Mouse (Mus musculus) ES-E14 (cell line): ENCODE results near the gene Camk2n2.

Source experiments
- CHD2 ChIP-seq: IDR thresholded peaks from 2 replicates; pipeline ENCODE4 v1.6.1; 2014; ENCODE audit warnings: mild to moderate bottlenecking, low read depth, low read length, inconsistent platforms
- HCFC1 ChIP-seq: IDR thresholded peaks from 2 replicates; pipeline ENCODE4 v1.6.1; 2012; ENCODE audit warnings: low read length, inconsistent platforms, borderline replicate concordance; ENCODE audit not compliant: insufficient read depth
- MAFK ChIP-seq: IDR thresholded peaks from 2 replicates; pipeline ENCODE4 v1.6.1; 2014; ENCODE audit warnings: mild to moderate bottlenecking, low read depth, low read length, inconsistent platforms; ENCODE audit not compliant: insufficient read depth
- ZC3H11A ChIP-seq: IDR thresholded peaks from 2 replicates; pipeline ENCODE4 v1.6.1; 2012; ENCODE audit warnings: low read depth, mild to moderate bottlenecking, inconsistent platforms, low read length, borderline replicate concordance
- ZNF384 ChIP-seq: IDR thresholded peaks from 2 replicates; pipeline ENCODE4 v1.6.1; 2012; ENCODE audit warnings: low read depth, low read length, inconsistent platforms

- TF ChIP-seq ZNF384 (no peak), CHD2 (no peak), ZC3H11A (no peak), HCFC1 (peak; percentile 83), MAFK (no peak)
Observed at GRCm38 (mm10) chr16:20651076-20651946, 30.2 kb upstream of the Camk2n2 start, which contains the start of gene Psmd2.
